Mouse (Mus musculus): ENCODE results near the gene Rad51b. TPM values are rescaled to one million over a fixed set of nuclear protein-coding genes. Genes with fewer than 3 reads are reported as not detected.

Rad51b gene
- total RNA-seq, 2 experiments from 2014 or later: 0.17 to 0.23 TPM

- DNase-seq (ENCODE audit: low spot score): no peak
Observed at GRCm38 (mm10) chr12:79327868-79328267, 30.8 kb downstream of the Rad51b start.

DNA sequence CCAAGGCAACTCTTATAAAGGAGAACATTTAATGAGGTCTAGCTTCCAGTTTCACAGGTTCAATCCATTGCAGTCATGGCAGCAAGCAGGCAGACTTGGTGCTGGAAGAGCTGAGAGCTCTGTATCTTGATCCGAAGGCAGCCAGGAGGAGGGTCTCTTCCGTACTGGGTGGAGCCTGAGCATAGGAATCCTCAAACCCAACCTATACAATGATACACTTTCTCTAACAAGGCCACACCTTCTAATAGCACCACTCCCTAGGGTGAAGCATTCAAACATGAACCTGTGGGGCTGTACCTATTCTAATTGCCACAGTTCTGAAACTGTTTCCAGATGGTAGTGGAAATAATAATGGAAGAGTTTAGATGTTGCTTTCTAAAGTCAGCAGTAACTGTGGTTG, 33.5 kb downstream of the Rad51b start:
- no peak for DNase-seq (ENCODE audit: low spot score)

GRCm38 (mm10) chr12:79331722-79332121, 34.6 kb downstream of the Rad51b start:
- no peak for DNase-seq (ENCODE audit: low spot score)

GRCm38 (mm10) chr12:79338791-79339190, 41.7 kb downstream of the Rad51b start:
- no peak for DNase-seq (ENCODE audit: low spot score)

DNA sequence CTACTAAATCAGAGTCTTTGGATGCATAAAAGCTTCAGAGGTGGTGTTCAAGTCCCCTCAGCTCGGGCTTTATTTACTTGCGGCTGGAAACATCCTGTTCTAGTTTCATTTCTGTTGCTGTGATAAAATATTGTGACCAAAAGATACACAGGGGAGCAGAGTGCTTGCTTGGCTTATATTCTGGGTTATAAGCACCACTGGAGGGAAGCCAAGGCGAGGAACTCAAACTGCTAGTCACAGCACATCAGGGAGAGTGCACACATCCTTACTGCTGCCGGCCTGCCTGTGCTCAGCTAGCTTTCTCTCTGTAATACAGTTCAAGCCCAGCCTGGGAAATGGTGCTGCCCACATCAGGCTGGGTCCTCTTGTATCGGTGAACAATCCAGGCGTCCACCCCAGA, 43.4 kb downstream of the Rad51b start:
- DNase-seq (ENCODE audit: low spot score): no peak

GRCm38 (mm10) chr12:79341291-79341845, 44.3 kb downstream of the Rad51b start:
- DNase-seq (ENCODE audit: low spot score): no peak

- no peak for DNase-seq (ENCODE audit: low spot score)
Observed at GRCm38 (mm10) chr12:79346198-79346733, 49.2 kb downstream of the Rad51b start.

DNA sequence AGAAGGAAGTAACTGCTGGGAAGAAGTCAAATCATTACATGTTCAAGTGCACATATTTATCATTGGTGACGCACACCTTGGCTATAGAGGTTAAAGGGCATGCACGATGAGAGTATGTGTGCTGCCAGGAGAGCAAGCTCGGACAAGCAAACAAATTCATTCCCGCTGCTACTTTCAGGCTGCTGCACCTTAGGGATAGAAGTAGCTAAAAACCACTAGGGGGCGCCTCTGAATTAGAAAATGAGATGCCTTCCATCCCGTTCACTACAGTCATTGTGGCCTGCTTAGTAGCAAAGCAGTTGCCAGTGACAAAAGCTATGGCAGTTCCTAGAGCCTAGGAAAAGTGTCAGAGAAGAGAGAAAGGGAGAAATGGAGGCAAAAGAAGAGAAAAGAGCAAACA, 50.6 kb downstream of the Rad51b start:
- peak; percentile 71 for DNase-seq (ENCODE audit: low spot score)

- DNase-seq (ENCODE audit: low spot score): no peak
Observed at GRCm38 (mm10) chr12:79351461-79351860, 54.4 kb downstream of the Rad51b start.

- no peak for DNase-seq (ENCODE audit: low spot score)
Observed at GRCm38 (mm10) chr12:79352086-79352741, 55.1 kb downstream of the Rad51b start.

GRCm38 (mm10) chr12:79352742-79353114, 55.6 kb downstream of the Rad51b start:
- DNase-seq (ENCODE audit: low spot score): no peak

DNA sequence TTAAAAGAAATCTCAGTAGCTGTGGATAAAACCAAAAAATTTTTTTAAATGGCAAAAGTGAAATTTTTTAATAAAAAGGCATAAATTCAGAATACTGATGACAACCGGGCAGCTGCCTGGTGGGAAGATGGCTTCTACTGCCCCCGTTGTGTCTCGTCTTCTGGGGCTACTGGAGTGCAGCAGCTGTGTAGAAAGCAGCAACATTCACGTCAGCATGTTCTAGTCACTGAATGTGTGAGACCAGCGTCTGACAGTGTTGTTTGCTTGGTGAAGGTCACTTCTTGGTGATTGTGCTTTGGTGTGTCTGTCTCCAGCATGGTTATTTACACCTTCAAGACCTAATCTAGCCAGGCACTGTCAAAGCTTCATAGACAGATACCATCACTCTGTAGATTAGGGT, 56.3 kb downstream of the Rad51b start:
- DNase-seq (ENCODE audit: low spot score): no peak

GRCm38 (mm10) chr12:79354621-79355020, 57.5 kb downstream of the Rad51b start:
- DNase-seq (ENCODE audit: low spot score): no peak

DNA sequence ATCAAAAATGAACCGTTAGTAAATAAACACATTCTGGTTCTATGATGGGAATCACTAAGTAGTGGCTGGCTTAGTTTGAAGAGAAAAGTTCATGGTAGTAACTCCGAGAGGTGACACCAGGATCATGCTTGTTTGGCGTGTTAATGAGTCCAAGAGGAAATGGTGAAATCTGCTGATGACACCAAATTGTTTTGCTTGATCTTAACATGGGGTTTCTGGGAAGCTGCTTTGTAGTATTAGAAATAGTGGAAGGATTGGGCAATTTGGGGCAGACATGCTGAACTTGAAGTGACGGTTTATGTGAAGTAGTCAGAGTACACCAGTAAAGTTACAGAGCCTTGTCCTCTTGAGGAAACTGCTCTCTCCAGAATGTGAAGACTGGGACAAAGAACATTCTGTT, 59.1 kb downstream of the Rad51b start:
- DNase-seq (ENCODE audit: low spot score): no peak

GRCm38 (mm10) chr12:79357631-79358030, 60.5 kb downstream of the Rad51b start:
- DNase-seq (ENCODE audit: low spot score): no peak

GRCm38 (mm10) chr12:79358613-79359218, 61.6 kb downstream of the Rad51b start:
- peak; percentile 73 for DNase-seq (ENCODE audit: low spot score)

DNA sequence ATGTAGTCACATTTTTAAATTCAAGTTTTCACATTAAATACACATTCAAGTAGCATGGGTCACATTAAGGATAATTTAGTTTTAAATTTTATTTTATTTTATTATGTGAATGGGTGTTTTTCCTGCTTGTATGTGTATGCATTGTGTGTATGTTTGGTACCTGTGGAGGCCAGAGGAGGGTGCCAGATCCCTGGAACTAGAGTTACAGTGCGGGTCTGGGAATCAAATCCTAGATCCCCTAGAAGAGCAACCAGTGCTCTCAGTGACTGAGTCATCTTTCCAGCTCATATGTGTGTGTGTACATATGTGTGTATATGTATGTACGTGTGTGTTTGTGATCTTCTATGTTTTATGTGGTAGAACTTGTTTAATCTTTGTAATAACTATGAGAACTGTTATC, 62.3 kb downstream of the Rad51b start:
- DNase-seq (ENCODE audit: low spot score): no peak

- no peak for DNase-seq (ENCODE audit: low spot score)
Observed at GRCm38 (mm10) chr12:79362219-79362618, 65.1 kb downstream of the Rad51b start.

DNA sequence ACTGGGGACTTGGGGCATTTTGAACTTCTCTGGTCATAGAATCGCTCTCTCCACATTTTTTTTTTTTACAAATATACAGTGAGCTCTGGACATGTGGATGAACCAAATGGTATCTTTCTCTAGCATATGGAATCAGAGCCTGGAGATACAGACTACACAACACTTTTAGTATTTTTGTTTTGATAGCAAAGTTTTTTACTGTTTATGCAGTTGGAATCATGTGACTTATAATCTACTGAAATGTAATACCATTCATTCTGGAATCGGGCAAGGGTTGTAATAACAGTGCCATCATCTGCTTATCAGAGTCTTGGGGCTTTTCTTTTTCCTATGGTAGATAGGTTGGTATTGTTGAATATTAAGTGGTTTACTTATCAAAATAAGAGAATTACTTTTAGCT, 67.2 kb downstream of the Rad51b start:
- no peak for DNase-seq (ENCODE audit: low spot score)

DNA sequence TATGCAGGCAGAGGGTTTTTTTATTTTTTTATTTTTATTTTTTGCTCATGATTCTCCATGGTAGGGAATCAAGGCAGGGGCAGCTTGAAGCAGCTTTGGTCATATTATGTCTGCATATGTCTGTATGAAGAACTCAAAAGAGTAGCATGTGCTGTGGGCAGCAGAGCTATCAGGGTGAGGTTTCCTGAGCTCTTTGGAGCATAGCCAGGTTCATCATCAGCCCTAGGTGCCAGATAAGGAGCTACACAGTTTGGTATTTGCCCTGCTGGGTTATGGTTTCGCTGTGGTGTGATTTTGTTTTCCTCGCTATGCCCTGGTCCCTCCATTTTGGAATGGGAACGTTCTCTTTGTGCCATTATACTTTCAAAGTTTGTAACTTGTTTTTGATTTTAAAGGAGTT, 71.7 kb downstream of the Rad51b start:
- DNase-seq (ENCODE audit: low spot score): no peak

DNA sequence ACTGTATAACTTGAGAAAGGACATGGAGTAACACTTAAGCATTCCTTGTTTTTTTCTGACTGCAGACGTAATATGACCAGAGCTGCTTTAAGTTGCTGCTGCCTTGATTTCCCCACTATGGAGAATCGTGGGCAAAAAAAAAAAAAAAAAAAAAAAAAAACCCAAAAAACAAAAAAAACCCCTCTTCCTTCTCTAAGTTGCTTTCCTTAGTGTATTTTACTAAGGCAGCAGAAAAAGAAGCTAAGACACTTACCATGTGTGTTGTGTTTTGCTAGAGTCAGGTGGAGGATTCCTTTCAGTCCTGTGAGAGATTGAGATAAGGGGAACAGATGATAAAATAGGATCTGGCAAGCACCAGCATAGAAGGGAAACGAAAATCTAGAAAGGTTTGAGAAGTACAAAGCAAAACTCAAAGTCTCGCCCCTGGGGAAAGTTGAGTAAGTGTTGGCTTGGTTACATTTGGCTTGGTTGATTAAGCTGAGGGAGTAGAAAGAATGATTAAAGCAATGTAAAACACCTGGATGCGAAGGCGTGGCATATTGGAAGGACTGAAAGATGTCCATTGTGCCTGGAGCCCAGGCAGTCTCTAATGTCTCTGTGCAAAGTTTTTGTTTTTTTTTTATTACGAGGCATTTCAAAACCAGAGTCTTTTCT, 72.6 kb downstream of the Rad51b start:
- no peak for DNase-seq (ENCODE audit: low spot score)

DNA sequence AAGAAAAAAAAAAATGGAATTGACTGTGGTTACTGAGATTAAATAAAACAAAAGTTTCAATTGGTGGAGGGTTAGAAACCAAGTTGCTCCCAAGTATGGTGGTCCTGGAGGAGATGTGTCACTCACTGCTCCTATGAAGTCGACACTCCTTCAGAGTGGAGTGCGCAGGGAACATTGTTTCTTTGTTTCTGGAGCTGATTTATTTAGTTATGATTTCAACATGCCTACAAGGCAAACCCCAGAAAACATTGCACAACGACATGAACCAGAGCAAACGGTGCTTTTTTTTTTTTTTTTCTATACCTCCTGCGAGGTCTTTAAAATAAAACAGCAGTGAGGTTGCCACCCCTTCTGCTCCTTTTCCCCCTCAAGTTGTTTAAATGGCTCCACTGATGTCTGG, 75.6 kb downstream of the Rad51b start:
- no peak for DNase-seq (ENCODE audit: low spot score)

All from gastrocnemius, adult 18-20 months (tissue).